Mouse (Mus musculus) mouse trophoblast stem cell (cell line): Measurements from ENCODE around the gene Igsf1.

Source experiments
- in situ Hi-C, 2 experiments: fragments of 300-500 bp; cut with MseI, MboI; formaldehyde crosslinking; loops; 2 replicates in 1 of 2; 3 replicates in 1 of 2; pipeline ENCODE4 v1.15.1; 2025

Igsf1 gene

DNA sequence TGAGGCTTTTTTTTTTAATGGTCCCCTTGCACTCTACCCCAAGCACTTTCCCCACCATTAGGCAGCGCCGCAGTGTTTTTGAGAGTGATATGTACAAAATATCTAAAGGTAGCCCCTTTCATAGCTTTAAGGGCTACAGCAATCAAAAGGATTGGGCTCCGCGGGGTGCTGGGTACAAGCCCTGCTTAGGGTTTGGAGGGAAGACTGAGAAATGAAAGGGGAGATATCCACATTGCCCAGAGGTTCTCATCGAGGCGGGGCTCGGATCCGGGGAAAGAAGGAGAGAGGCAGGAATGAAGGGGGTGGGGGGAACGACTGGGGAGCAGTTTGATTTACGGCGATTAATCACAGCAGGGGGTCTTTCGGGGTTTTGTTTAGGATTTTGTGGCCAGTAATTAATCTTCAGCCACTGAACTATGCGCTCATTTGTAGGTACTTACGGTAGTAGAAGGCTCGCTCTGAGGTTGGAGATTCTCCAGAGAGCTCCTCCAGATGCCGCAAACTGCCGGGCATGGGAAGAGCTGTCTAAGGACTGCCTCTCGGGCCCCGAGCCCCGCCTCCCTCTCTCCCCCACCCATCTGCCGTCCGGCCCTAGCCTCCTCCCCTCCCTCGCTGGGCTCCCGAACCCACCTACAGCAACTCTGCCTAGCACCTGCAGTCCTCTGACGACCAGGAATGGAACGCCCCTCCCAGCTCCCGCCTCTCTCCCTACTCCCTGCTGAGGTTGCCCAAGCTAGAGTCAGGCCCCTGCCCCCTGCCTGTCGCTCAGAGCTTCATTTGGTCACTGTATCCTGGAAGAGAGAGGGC, at the start of gene Igsf1:
Gene Igsf1, minus strand, starts transcription at position 537 of the 807 bp plus-strand sequence.
- in situ Hi-C loops: no loop called here

GRCm38 (mm10) chrX:49770828-49771227, 26.7 kb downstream of the Igsf1 start:
- in situ Hi-C loops: no loop called here

DNA sequence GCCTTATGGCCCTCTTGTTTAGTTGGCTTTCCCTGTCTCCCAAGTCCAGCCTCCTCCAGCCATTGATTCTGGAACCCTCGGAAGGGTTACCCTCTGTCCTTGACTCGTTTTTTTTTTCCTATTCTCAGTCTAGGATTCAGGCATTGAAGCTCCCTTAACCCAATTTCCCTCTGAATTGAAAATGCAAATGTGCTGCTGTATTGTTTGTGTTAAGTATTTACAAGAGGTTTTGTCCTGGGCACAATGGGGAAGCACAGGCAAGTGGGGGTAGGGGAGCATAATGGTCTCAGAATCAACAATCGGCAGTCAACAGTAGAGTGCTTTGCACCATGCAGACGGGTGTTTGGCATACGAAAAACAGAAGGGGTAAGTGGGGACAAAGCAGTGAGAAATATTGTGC, 52.4 kb downstream of the Igsf1 start:
- in situ Hi-C loops: no loop called here

DNA sequence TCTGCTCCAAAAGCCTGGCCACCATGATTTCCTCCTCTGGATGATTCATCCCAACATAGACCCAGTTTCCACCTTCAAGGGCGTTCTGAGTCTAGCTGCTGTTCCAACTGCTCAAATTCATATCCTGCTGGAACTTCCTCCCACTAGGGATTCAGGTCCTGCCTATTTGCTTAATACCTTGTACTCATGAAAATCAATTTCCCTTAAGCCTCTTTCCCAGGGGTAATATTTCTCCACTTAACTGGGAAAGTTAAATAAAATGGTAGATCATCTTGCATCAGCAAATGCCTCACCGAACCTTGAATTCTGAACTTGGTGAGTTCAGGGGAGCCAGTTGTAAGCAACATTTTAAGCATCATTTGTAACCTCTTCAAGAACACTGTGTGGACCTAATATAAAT, 62.6 kb downstream of the Igsf1 start, which contains the start of gene Olfr1321:
Gene Olfr1321, minus strand, starts transcription at position 101 of the 400 bp plus-strand sequence.
- in situ Hi-C loops: no loop called here
